Mouse (Mus musculus) small intestine, adult 2 months (tissue): ENCODE data around the gene Tnfrsf22. TPM values are rescaled to one million over a fixed set of nuclear protein-coding genes. Genes with fewer than 3 reads are reported as not detected.

ENCODE experiments used
- H3K27ac ChIP-seq: fragments of 200-500 bp; 2 replicates; pipeline ENCODE4 v1.5.1; 2012; ENCODE audit warnings: low read depth, low read length, control low read depth, inconsistent platforms; ENCODE audit not compliant: insufficient read depth
- H3K27me3 ChIP-seq: fragments of 200-500 bp; 2 replicates; pipeline ENCODE4 v1.6.1; 2012; ENCODE audit warnings: mild to moderate bottlenecking, moderate library complexity, low read length, inconsistent platforms; ENCODE audit not compliant: control insufficient read depth, insufficient read depth
- H3K36me3 ChIP-seq: fragments of 200-500 bp; 2 replicates; pipeline ENCODE4 v1.6.1; 2012; ENCODE audit warnings: mild to moderate bottlenecking, low read length, control low read depth, inconsistent platforms; ENCODE audit not compliant: control insufficient read depth, insufficient read depth
- H3K4me1 ChIP-seq: fragments of 200-500 bp; 2 replicates; pipeline ENCODE4 v1.6.1; 2012; ENCODE audit warnings: low read length, inconsistent platforms, mixed read lengths; ENCODE audit not compliant: control insufficient read depth, insufficient read depth, insufficient read length
- H3K4me3 ChIP-seq: fragments of 200-500 bp; 2 replicates; pipeline ENCODE4 v1.5.1; 2012; ENCODE audit warnings: low read depth, mild to moderate bottlenecking, control low read depth, inconsistent platforms, low read length, moderate library complexity
- CTCF ChIP-seq: fragments of 200-500 bp; IDR thresholded peaks from 2 replicates; pipeline ENCODE4 v1.5.1; 2012; ENCODE audit warnings: low read depth, mild to moderate bottlenecking, control low read depth, inconsistent platforms, low read length, moderate library complexity, mixed read lengths; ENCODE audit not compliant: insufficient replicate concordance, insufficient read length; ENCODE audit errors: extremely low read depth
- POLR2A ChIP-seq: fragments of 200-500 bp; IDR thresholded peaks from 2 replicates; pipeline ENCODE4 v1.6.1; 2012; ENCODE audit warnings: low read depth, mild to moderate bottlenecking, control low read depth, inconsistent platforms, low read length, moderate library complexity
- WGBS: fragments of 180-500 bp; shearing (Covaris S2); methylation state at CpG from one replicate; pipeline ENCODE4 v1.1.7; 2018; 5-methylcytosine and 5-hydroxymethylcytosine counted together
- polyA plus RNA-seq: library from polyadenylated mRNA; depleted of rRNA; stranded (reverse); fragments of >200 nt; gene quantifications from 2 replicates; pipeline ENCODE4 v1.2.3, GENCODE M21; 2012; rRNA removed

Gene Tnfrsf22
- polyA plus RNA-seq, 1 experiment = 1.4 TPM

GRCm38 (mm10) chr7:143592255-143592654 is 57.2 kb downstream of the Tnfrsf22 start:
- H3K36me3 ChIP-seq = peaks cover 22% of the 10 kb centered on the region
- H3K4me1 ChIP-seq = peaks cover 7% of the 10 kb centered on the region
- 96% methylated on average over 10 of the region's 10 CpGs for WGBS
- H3K27ac ChIP-seq = no peak overlapping the region
- TF ChIP-seq POLR2A = no peak
- no peak for TF ChIP-seq CTCF
- no peaks in the 10 kb centered on the region for H3K27me3 ChIP-seq
- no peak overlapping the region for H3K4me3 ChIP-seq

- no peak for TF ChIP-seq CTCF
- TF ChIP-seq POLR2A = no peak
- Histone ChIP-seq H3K27me3 (no peaks in the 10 kb centered on the region), H3K27ac (no peak overlapping the region), H3K4me3 (no peak overlapping the region), H3K4me1 (no peaks in the 10 kb centered on the region), H3K36me3 (peaks cover 46% of the 10 kb centered on the region)
- 89% methylated on average over 4 of the region's 4 CpGs for WGBS
These were observed 61.5 kb downstream of the Tnfrsf22 start for GRCm38 (mm10) chr7:143588006-143588405.

GRCm38 (mm10) chr7:143587586-143587985 is 61.9 kb downstream of the Tnfrsf22 start:
- peaks cover 49% of the 10 kb centered on the region for H3K36me3 ChIP-seq
- no peaks in the 10 kb centered on the region for H3K27me3 ChIP-seq
- H3K4me1 ChIP-seq = no peaks in the 10 kb centered on the region
- H3K4me3 ChIP-seq = no peak overlapping the region
- 88% methylated on average over 5 of the region's 5 CpGs for WGBS
- no peak for TF ChIP-seq CTCF
- no peak for TF ChIP-seq POLR2A
- H3K27ac ChIP-seq = no peak overlapping the region

Other genes starting within 250 kb of the Tnfrsf22 start
- 8.7 and 9.6 TPM in 2 replicates for gene Cdkn1c, start 188.6 kb downstream of the Tnfrsf22 start, polyA plus RNA-seq
- gene Slc22a18, start 175.9 kb downstream of the Tnfrsf22 start, polyA plus RNA-seq = 249 and 251 TPM in 2 replicates
- gene Phlda2, start 146.5 kb downstream of the Tnfrsf22 start, polyA plus RNA-seq = 2.5 and 5.0 TPM in 2 replicates
- 18.8 and 35.8 TPM in 2 replicates for gene Nap1l4, start 100.6 kb downstream of the Tnfrsf22 start, polyA plus RNA-seq
- gene Cars, start 49.6 kb downstream of the Tnfrsf22 start, polyA plus RNA-seq = 9.5 and 13.6 TPM in 2 replicates
- gene Tnfrsf26, start 20.9 kb downstream of the Tnfrsf22 start, polyA plus RNA-seq = 0.09 and 0.27 TPM in 2 replicates
- gene Tnfrsf23, start 36.2 kb upstream of the Tnfrsf22 start, polyA plus RNA-seq = 1.2 and 2.9 TPM in 2 replicates
- gene Osbpl5, start 107.3 kb upstream of the Tnfrsf22 start, polyA plus RNA-seq = 15.9 and 23.1 TPM in 2 replicates
- gene Mrgprg, start 117.3 kb upstream of the Tnfrsf22 start, polyA plus RNA-seq = 0.27 TPM in 1 of 2 replicates, not detected in the other
- gene Mrgpre, start 134.8 kb upstream of the Tnfrsf22 start, polyA plus RNA-seq = 1.6 and 3.6 TPM in 2 replicates
- gene Nadsyn1, start 173.2 kb upstream of the Tnfrsf22 start, polyA plus RNA-seq = 29.7 and 55.4 TPM in 2 replicates
- 56.9 and 114 TPM in 2 replicates for gene Dhcr7, start 173.5 kb upstream of the Tnfrsf22 start, polyA plus RNA-seq
- not detected in 2 replicates for gene Gm498, start 217.2 kb upstream of the Tnfrsf22 start, polyA plus RNA-seq